Mouse (Mus musculus): ENCODE data around the gene 1110004F10Rik.

The 1110004F10Rik gene

GRCm38 (mm10) chr7:116147114-116147513 lies 107.9 kb downstream of the 1110004F10Rik start:
- DNase-seq = no peak

- no peak for DNase-seq
These were observed 110.4 kb downstream of the 1110004F10Rik start for GRCm38 (mm10) chr7:116149568-116149967.

DNA sequence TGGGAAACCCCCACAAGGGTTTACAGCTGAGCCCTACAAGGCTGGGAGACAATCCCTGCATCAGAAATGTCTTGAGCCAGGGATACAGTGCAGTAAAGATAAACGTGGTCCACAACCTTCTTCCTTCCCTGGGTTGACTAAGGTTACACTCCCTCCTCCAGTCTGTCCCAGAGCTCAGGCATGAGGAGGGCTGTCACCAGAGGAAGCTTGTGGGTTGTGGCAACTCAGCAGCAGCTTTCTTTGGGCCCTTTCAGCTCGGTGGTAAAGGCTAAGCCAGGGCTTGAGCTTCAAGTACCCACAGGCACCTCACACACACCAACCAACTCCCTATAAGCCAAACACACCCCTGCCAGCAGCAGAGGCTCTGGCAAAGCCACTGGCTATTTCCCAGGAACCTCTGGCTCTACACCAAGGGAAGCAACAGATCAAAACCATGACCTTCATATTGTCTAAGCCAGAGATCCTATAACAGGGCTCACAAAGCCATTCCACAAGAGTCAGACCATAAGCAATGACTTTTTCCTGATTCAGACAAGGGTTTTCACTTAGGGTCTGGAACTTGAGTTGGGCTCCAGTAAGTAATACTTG lies 114.7 kb downstream of the 1110004F10Rik start:
- no peak for DNase-seq

Measured in spleen, adult 18-20 months (tissue).